ENCODE assay signal across 20 mouse cellular contexts in the genomic region with DNA sequence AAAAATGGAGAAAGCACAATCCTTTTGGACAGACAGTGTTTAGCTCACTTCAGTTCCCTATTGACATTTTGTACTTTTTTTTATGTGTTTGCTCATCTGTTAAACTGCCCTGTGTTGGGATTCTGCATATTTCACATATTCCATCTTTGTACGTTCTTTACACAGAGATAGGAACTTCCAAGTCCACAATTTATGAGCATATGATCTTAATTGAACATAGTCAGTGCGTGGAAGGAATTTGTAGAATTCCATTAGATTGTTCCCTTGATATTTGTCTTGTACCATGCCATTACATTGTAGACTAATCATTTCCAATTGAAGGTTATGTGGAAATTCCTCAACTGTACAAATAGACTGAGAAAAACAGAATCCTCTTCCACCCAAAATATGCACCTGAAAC.
DNase-seq lines count a peak whose midpoint lies in the region; ATAC-seq and TF ChIP-seq lines count a peak whose summit lies in the region.
"Had no signal": no experiment of that assay in that cellular context is flagged by ENCODE, and none has a peak within 500 bp of the region (broad histone marks: within the 10 kb centered on the region; RNA-seq: fewer than 3 reads in every experiment).

No protein-coding gene starts in this region.

- no peak overlapping the region for H3K27ac ChIP-seq in thymus, adult 2 months (ENCODE audit: control insufficient read depth, insufficient read depth, low read length)

- ATAC-seq in Patski, result peak; percentile 54
- ATAC-seq: activated CD4-positive, CD25-positive, alpha-beta regulatory T cell, adult 4 months; CD4-positive, CD25-positive, alpha-beta regulatory T cell, adult 4 months had no signal

- CTCF ChIA-PET in Patski (lab: Charles Lee), result interaction anchor here (0.9 to 2.8 kb wide), 5 partner anchors 13 to 136 kb away, joined by 3 to 12 read pairs (median 3); no protein-coding TSS in a partner anchor

- no peaks in the 10 kb centered on the region for H3K36me3 ChIP-seq in thymus, adult 2 months (ENCODE audit: control insufficient read depth, insufficient read depth, low read length)
- H3K36me3 ChIP-seq: G1E had no signal

- 84% methylated on average over 2 of the region's 2 CpGs for WGBS in thymus, adult 2 months

- H3K4me1 ChIP-seq in thymus, adult 2 months (replicated peaks; ENCODE audit: control insufficient read depth, insufficient read depth, low read length), result no peaks in the 10 kb centered on the region

- peak; percentile 88 for DNase-seq in Muller cell, postnatal 12 days (ENCODE audit: inconsistent ontology term)
- no peak for DNase-seq in Patski (ENCODE audit: low read depth, low spot score)
- DNase-seq in thymus, adult 2 months, result no peak
- DNase-seq in right cerebral cortex, postnatal 25 days, result no peak
- DNase-seq: adrenal gland, adult 2 months; adrenal gland, adult 8-10 months; adrenal gland, postnatal 10 days; adrenal gland, postnatal 14 days; adrenal gland, postnatal 25 days; adrenal gland, postnatal 36 days; B cell, adult 2 months; cerebellum, adult 11 months; cerebellum, adult 11-12 months; cerebellum, adult 18-20 months; cerebellum, adult 2 months; cerebellum, adult 8-10 months had no signal

- TF ChIP-seq POLR2A in thymus, adult 2 months (IDR thresholded peaks at IDR 0.05; ENCODE audit: control insufficient read depth, extremely low read depth, insufficient read depth, low read length, poor library complexity), result no peak

- H3K4me3 ChIP-seq in thymus, adult 2 months (ENCODE audit: control insufficient read depth, insufficient read depth, low read length), result no peak overlapping the region

- in situ Hi-C loops in Patski (cut with MboI; ENCODE audit: low pct_unique_long_range_greater_than_20kb), result no loop called here

- POLR2A ChIA-PET in Patski (lab: Charles Lee), result interaction anchor here (0.6 kb wide), 1 partner anchor 28 kb away, joined by 3 read pairs; no protein-coding TSS in a partner anchor

- no peak for TF ChIP-seq CTCF in Patski (IDR thresholded peaks at IDR 0.05)
- TF ChIP-seq CTCF in thymus, adult 2 months (IDR thresholded peaks at IDR 0.05; ENCODE audit: borderline replicate concordance, control insufficient read depth, extremely low read depth, insufficient read depth, low read length, poor library complexity), result no peak

- no peaks in the 10 kb centered on the region for H3K27me3 ChIP-seq in Patski
- no peaks in the 10 kb centered on the region for H3K27me3 ChIP-seq in thymus, adult 2 months (ENCODE audit: control insufficient read depth, insufficient read depth, low read length)
- H3K27me3 ChIP-seq: CH12.LX had no signal
